Mouse (Mus musculus) liver, embryonic 11.5 days (tissue): ENCODE measurements around the gene Cpne7. TPM values are rescaled to one million over a fixed set of nuclear protein-coding genes. Genes with fewer than 3 reads are reported as not detected.

Source experiments
- ATAC-seq: fragments of 200-750 bp; cut with Nextera tagmentation; replicated peaks from 2 replicates; pipeline ENCODE4 v1.8.0; 2017; ENCODE audit warnings: moderate number of reproducible peaks, mild to moderate bottlenecking, moderate TSS enrichment, moderate library complexity; ENCODE audit not compliant: low FRiP score
- DNase-seq: peaks from one replicate; pipeline ENCODE4 v3.0.0-alpha.2; 2017; ENCODE audit warnings: low spot score
- H3K27ac ChIP-seq: fragments of 300-500 bp; sonication (generic); 2 replicates; pipeline ENCODE4 v1.5.1; 2014; ENCODE audit warnings: mild to moderate bottlenecking, low read depth, low read length, control low read depth
- H3K27me3 ChIP-seq: fragments of 300-500 bp; sonication (generic); replicated peaks from 2 replicates; pipeline ENCODE4 v1.6.1; 2014; ENCODE audit warnings: low read length, mixed read lengths; ENCODE audit not compliant: control insufficient read depth, insufficient read depth
- H3K36me3 ChIP-seq: fragments of 300-500 bp; sonication (generic); 2 replicates; pipeline ENCODE4 v1.6.1; 2014; ENCODE audit warnings: mild to moderate bottlenecking, low read length, moderate library complexity, mixed read lengths; ENCODE audit not compliant: control insufficient read depth, insufficient read depth
- H3K4me1 ChIP-seq: fragments of 300-500 bp; sonication (generic); replicated peaks from 2 replicates; pipeline ENCODE4 v1.6.1; 2014; ENCODE audit warnings: low read length, mixed read lengths; ENCODE audit not compliant: control insufficient read depth, insufficient read depth
- H3K4me2 ChIP-seq: fragments of 300-500 bp; sonication (generic); 2 replicates; pipeline ENCODE4 v1.6.1; 2014; ENCODE audit warnings: mild to moderate bottlenecking, control low read depth, moderate library complexity
- H3K4me3 ChIP-seq: fragments of 300-500 bp; sonication (generic); 2 replicates; pipeline ENCODE4 v1.5.1; 2014; ENCODE audit warnings: low read depth, low read length, control low read depth
- H3K9ac ChIP-seq: fragments of 300-500 bp; sonication (generic); 2 replicates; pipeline ENCODE4 v1.6.1; 2014; ENCODE audit warnings: low read depth, low read length, control low read depth
- H3K9me3 ChIP-seq: fragments of 300-500 bp; sonication (generic); 2 replicates; pipeline ENCODE4 v1.6.1; 2016; ENCODE audit warnings: low read length, inconsistent platforms, mixed read lengths; ENCODE audit not compliant: control insufficient read depth
- WGBS: fragments of 180-500 bp; shearing (Covaris S2); extraction: QIAGEN DNeasy Blood & Tissue Kit; methylation state at CpG from one replicate; pipeline ENCODE4 v1.1.7; 2014; 5-methylcytosine and 5-hydroxymethylcytosine counted together
- polyA plus RNA-seq: library from polyadenylated mRNA; unstranded; fragments of >200 nt; fragmentation: Nextera tagmentation; extraction: Ambion mirVana; gene quantifications from 2 replicates; pipeline ENCODE4 v1.2.1, GENCODE M21; 2014

Cpne7 gene
- polyA plus RNA-seq, 1 experiment from 2014 or later: 5.2 TPM

- Histone ChIP-seq H3K27me3 (peaks cover 7% of the 10 kb centered on the region), H3K4me3 (no peak overlapping the region), H3K27ac (no peak overlapping the region), H3K9me3 (0 out of 2 replicates have a peak, but pooled peaks cover 2% of the 10 kb centered on the region), H3K4me2 (no peak overlapping the region), H3K9ac (no peak overlapping the region), H3K36me3 (no peaks in the 10 kb centered on the region), H3K4me1 (peaks cover 4% of the 10 kb centered on the region; the same call in 1 of the 2 replicates)
- WGBS: 64% methylated on average over 9 of the region's 9 CpGs
- no peak for ATAC-seq
- DNase-seq: no peak
These were observed 13.9 kb downstream of the Cpne7 start for GRCm38 (mm10) chr8:123131041-123131440.

- Histone ChIP-seq H3K4me1 (0 out of 2 replicates have a peak, but pooled peaks cover 3% of the 10 kb centered on the region), H3K9ac (no peak overlapping the region), H3K9me3 (0 out of 2 replicates have a peak, but pooled peaks cover 2% of the 10 kb centered on the region), H3K27ac (no peak overlapping the region), H3K4me2 (no peak overlapping the region), H3K4me3 (no peak overlapping the region), H3K36me3 (no peaks in the 10 kb centered on the region), H3K27me3 (0 out of 2 replicates have a peak, but pooled peaks cover 3% of the 10 kb centered on the region)
- 97% methylated on average over 2 of the region's 2 CpGs for WGBS
- ATAC-seq (no peak), DNase-seq (no peak)
These were observed 15.8 kb downstream of the Cpne7 start for GRCm38 (mm10) chr8:123132953-123133352.

GRCm38 (mm10) chr8:123134149-123134713 is 17.1 kb downstream of the Cpne7 start:
- WGBS: 83% methylated on average over 11 of the region's 11 CpGs
- Histone ChIP-seq H3K9me3 (0 out of 2 replicates have a peak, but pooled peaks cover 2% of the 10 kb centered on the region), H3K4me1 (0 out of 2 replicates have a peak, but pooled peaks cover 3% of the 10 kb centered on the region), H3K9ac (no peak overlapping the region), H3K27me3 (no peaks in the 10 kb centered on the region), H3K36me3 (no peaks in the 10 kb centered on the region), H3K4me2 (no peak overlapping the region), H3K27ac (no peak overlapping the region), H3K4me3 (no peak overlapping the region)
- ATAC-seq (no peak), DNase-seq (no peak)

GRCm38 (mm10) chr8:123135406-123135805 is 18.2 kb downstream of the Cpne7 start:
- no peak for DNase-seq
- Histone ChIP-seq H3K4me1 (0 out of 2 replicates have a peak, but pooled peaks cover 3% of the 10 kb centered on the region), H3K27ac (no peak overlapping the region), H3K9ac (no peak overlapping the region), H3K27me3 (no peaks in the 10 kb centered on the region), H3K36me3 (no peaks in the 10 kb centered on the region), H3K4me3 (no peak overlapping the region), H3K9me3 (0 out of 2 replicates have a peak, but pooled peaks cover 2% of the 10 kb centered on the region), H3K4me2 (no peak overlapping the region)
- 43% methylated on average over 7 of the region's 7 CpGs for WGBS
- no peak for ATAC-seq

- DNase-seq: no peak
- H3K27ac ChIP-seq: no peak overlapping the region
- 55% methylated on average over 9 of the region's 9 CpGs for WGBS
These were observed 18.6 kb downstream of the Cpne7 start for GRCm38 (mm10) chr8:123135806-123136205.

GRCm38 (mm10) chr8:123136287-123136686 is 19.1 kb downstream of the Cpne7 start:
- no peaks in the 10 kb centered on the region for H3K27me3 ChIP-seq
- ATAC-seq: no peak
- no peak for DNase-seq
- 0 out of 2 replicates have a peak, but pooled peaks cover 2% of the 10 kb centered on the region for H3K9me3 ChIP-seq
- 83% methylated on average over 9 of the region's 9 CpGs for WGBS
- H3K27ac ChIP-seq: no peak overlapping the region
- H3K9ac ChIP-seq: no peak overlapping the region
- H3K36me3 ChIP-seq: no peaks in the 10 kb centered on the region
- H3K4me1 ChIP-seq: 0 out of 2 replicates have a peak, but pooled peaks cover 3% of the 10 kb centered on the region
- H3K4me3 ChIP-seq: no peak overlapping the region
- no peak overlapping the region for H3K4me2 ChIP-seq

More at GRCm38 (mm10) chr8:123135806-123136205, 18.6 kb downstream of the Cpne7 start:
- Histone ChIP-seq H3K4me3 (no peak overlapping the region), H3K36me3 (no peaks in the 10 kb centered on the region), H3K27me3 (no peaks in the 10 kb centered on the region), H3K9ac (no peak overlapping the region), H3K4me1 (0 out of 2 replicates have a peak, but pooled peaks cover 3% of the 10 kb centered on the region), H3K9me3 (0 out of 2 replicates have a peak, but pooled peaks cover 2% of the 10 kb centered on the region), H3K4me2 (no peak overlapping the region)
- no peak for ATAC-seq

- H3K4me3 ChIP-seq: no peak overlapping the region
- 0 out of 2 replicates have a peak, but pooled peaks cover 2% of the 10 kb centered on the region for H3K9me3 ChIP-seq
- ATAC-seq (no peak), DNase-seq (no peak)
- H3K27ac ChIP-seq: no peak overlapping the region; the same call in 1 of the 2 replicates
- H3K4me2 ChIP-seq: no peak overlapping the region
- no peaks in the 10 kb centered on the region for H3K36me3 ChIP-seq
- no peaks in the 10 kb centered on the region for H3K27me3 ChIP-seq
- WGBS: 29% methylated on average over 2 of the region's 2 CpGs
- H3K4me1 ChIP-seq: 0 out of 2 replicates have a peak, but pooled peaks cover 3% of the 10 kb centered on the region
- no peak overlapping the region for H3K9ac ChIP-seq
These were observed 20.5 kb downstream of the Cpne7 start for GRCm38 (mm10) chr8:123137645-123138077.

GRCm38 (mm10) chr8:123138741-123139140 is 21.6 kb downstream of the Cpne7 start:
- no peak for ATAC-seq

More at GRCm38 (mm10) chr8:123138741-123139140, 21.6 kb downstream of the Cpne7 start:
- Histone ChIP-seq H3K4me2 (no peak overlapping the region), H3K36me3 (no peaks in the 10 kb centered on the region), H3K9me3 (no peaks in the 10 kb centered on the region), H3K27ac (no peak overlapping the region), H3K9ac (no peak overlapping the region), H3K4me3 (no peak overlapping the region), H3K27me3 (no peaks in the 10 kb centered on the region), H3K4me1 (0 out of 2 replicates have a peak, but pooled peaks cover 3% of the 10 kb centered on the region)
- no peak for DNase-seq
- WGBS: 51% methylated on average over 4 of the region's 4 CpGs
